Mouse (Mus musculus) MEL (cell line): ENCODE data around the gene Ndrg3. TPM values are rescaled to one million over a fixed set of nuclear protein-coding genes. Genes with fewer than 3 reads are reported as not detected.
"Not testable (repeated sequence)": the region's sequence is repeated elsewhere in the genome, so short reads cannot be mapped to it uniquely, and the experiment has no call there.

ENCODE experiments used
- DNase-seq: peaks from one replicate; pipeline ENCODE4 v3.0.0; 2011; ENCODE audit warnings: low read depth, low spot score
- H3K27ac ChIP-seq: 2 replicates; pipeline ENCODE4 v1.5.1; 2012; ENCODE audit warnings: low read depth, mild to moderate bottlenecking, control low read depth, low read length, moderate library complexity; ENCODE audit not compliant: control insufficient read depth
- H3K27me3 ChIP-seq, 2 experiments: fragments of 150-350 bp in 1 of 2; sonication (generic) in 1 of 2; 2 replicates each; pipeline ENCODE4 v1.6.1; 2012; ENCODE audit warnings: low read length in 2 of 2, mild to moderate bottlenecking in 2 of 2, improper control_type of control experiment in 1 of 2, moderate library complexity in 1 of 2; ENCODE audit not compliant: insufficient read depth in 2 of 2, control insufficient read depth in 1 of 2
- H3K36me3 ChIP-seq, 2 experiments: 2 replicates each; pipeline ENCODE4 v1.6.1; 2012 to 2014; ENCODE audit warnings: low read length in 2 of 2, improper control_type of control experiment in 1 of 2, inconsistent platforms in 1 of 2, mild to moderate bottlenecking in 1 of 2; ENCODE audit not compliant: insufficient read depth in 2 of 2, control insufficient read depth in 1 of 2
- H3K4me1 ChIP-seq, 2 experiments: fragments of 150-350 bp in 1 of 2; sonication (generic) in 1 of 2; 2 replicates each; pipeline ENCODE4 v1.6.1; 2012; ENCODE audit warnings: low read length in 2 of 2, improper control_type of control experiment in 1 of 2, mild to moderate bottlenecking in 1 of 2; ENCODE audit not compliant: insufficient read depth in 2 of 2, control insufficient read depth in 1 of 2
- H3K4me3 ChIP-seq, 2 experiments: fragments of 150-350 bp in 1 of 2; sonication (generic) in 1 of 2; 2 replicates each; pipeline ENCODE4 v1.5.1; 2012; ENCODE audit warnings: low read depth in 2 of 2, low read length in 2 of 2, mild to moderate bottlenecking in 2 of 2, moderate library complexity in 2 of 2, control low read depth in 1 of 2, improper control_type of control experiment in 1 of 2; ENCODE audit not compliant: control insufficient read depth in 1 of 2, insufficient read depth in 1 of 2
- H3K79me2 ChIP-seq: 2 replicates; pipeline ENCODE4 v1.6.1; 2012; ENCODE audit warnings: mild to moderate bottlenecking, low read length, moderate library complexity; ENCODE audit not compliant: control insufficient read depth, poor library complexity, insufficient read depth
- H3K9ac ChIP-seq: 2 replicates; pipeline ENCODE4 v1.6.1; 2012; ENCODE audit warnings: low read depth, mild to moderate bottlenecking, control low read depth, low read length, moderate library complexity; ENCODE audit not compliant: control insufficient read depth, poor library complexity, severe bottlenecking
- H3K9me3 ChIP-seq: fragments of 150-350 bp; sonication (generic); replicated peaks from 2 replicates; pipeline ENCODE4 v1.6.1; 2012; ENCODE audit warnings: mild to moderate bottlenecking, low read length, improper control_type of control experiment, moderate library complexity; ENCODE audit not compliant: insufficient read depth
- CHD1 ChIP-seq: IDR thresholded peaks from 2 replicates; pipeline ENCODE4 v1.6.1; 2012; ENCODE audit warnings: low read depth, mild to moderate bottlenecking, inconsistent platforms, low read length, improper control_type of control experiment
- CTCF ChIP-seq, 3 experiments: IDR thresholded peaks in 2 of 3; conservative IDR thresholded peaks in 1 of 3; 2 replicates each; pipeline ENCODE4 v1.5.1; 2011 to 2012; ENCODE audit warnings: low read length in 3 of 3, low read depth in 2 of 3, mild to moderate bottlenecking in 2 of 3, improper control_type of control experiment in 1 of 3, inconsistent platforms in 1 of 3, mixed read lengths in 1 of 3, moderate library complexity in 1 of 3; ENCODE audit not compliant: control insufficient read depth in 1 of 3, insufficient read depth in 1 of 3, poor library complexity in 1 of 3, severe bottlenecking in 1 of 3
- ELF1 ChIP-seq: IDR thresholded peaks from 2 replicates; pipeline ENCODE4 v1.6.1; 2014; ENCODE audit warnings: low read depth, mild to moderate bottlenecking, inconsistent platforms, low read length, improper control_type of control experiment, moderate library complexity
- JUND ChIP-seq: IDR thresholded peaks from 2 replicates; pipeline ENCODE4 v1.6.1; 2011; ENCODE audit warnings: low read depth, mild to moderate bottlenecking, improper control_type of control experiment, low read length
- MAX ChIP-seq: IDR thresholded peaks from 2 replicates; pipeline ENCODE4 v1.6.1; 2011; ENCODE audit warnings: low read length, improper control_type of control experiment
- MAZ ChIP-seq: IDR thresholded peaks from 2 replicates; pipeline ENCODE4 v1.6.1; 2012; ENCODE audit warnings: low read depth, mild to moderate bottlenecking, inconsistent platforms, low read length, improper control_type of control experiment
- MYB ChIP-seq: IDR thresholded peaks from 2 replicates; pipeline ENCODE4 v1.6.1; 2011; ENCODE audit warnings: mild to moderate bottlenecking, low read depth, low read length, improper control_type of control experiment
- POLR2AphosphoS2 ChIP-seq: IDR thresholded peaks from 2 replicates; pipeline ENCODE4 v1.6.1; 2011; ENCODE audit warnings: low read length, improper control_type of control experiment
- POLR2AphosphoS5 ChIP-seq: IDR thresholded peaks from 2 replicates; pipeline ENCODE4 v1.6.1; 2012; ENCODE audit warnings: low read depth, borderline replicate concordance, mild to moderate bottlenecking, inconsistent platforms, low read length, moderate library complexity, mixed read lengths
- RAD21 ChIP-seq: IDR thresholded peaks from 2 replicates; pipeline ENCODE4 v1.6.1; 2011; ENCODE audit warnings: mild to moderate bottlenecking, low read depth, low read length, improper control_type of control experiment
- RCOR1 ChIP-seq: IDR thresholded peaks from 2 replicates; pipeline ENCODE4 v1.6.1; 2012; ENCODE audit warnings: low read depth, mild to moderate bottlenecking, inconsistent platforms, low read length, improper control_type of control experiment
- SMC3 ChIP-seq: IDR thresholded peaks from 2 replicates; pipeline ENCODE4 v1.6.1; 2011; ENCODE audit warnings: low read depth, low read length, improper control_type of control experiment
- TBP ChIP-seq: IDR thresholded peaks from 2 replicates; pipeline ENCODE4 v1.8.0; 2011; ENCODE audit warnings: low read depth, low read length, improper control_type of control experiment
- USF2 ChIP-seq, 2 experiments: IDR thresholded peaks; 2 replicates each; pipeline ENCODE4 v1.6.1; 2011 to 2012; ENCODE audit warnings: improper control_type of control experiment in 2 of 2, low read length in 2 of 2, borderline replicate concordance in 1 of 2, inconsistent platforms in 1 of 2, low read depth in 1 of 2, mild to moderate bottlenecking in 1 of 2; ENCODE audit not compliant: insufficient read depth in 1 of 2
- polyA plus RNA-seq, 2 experiments: library from polyadenylated mRNA; stranded (reverse) in 1 of 2; unstranded in 1 of 2; fragments of >175 nt in 1 of 2; fragments of >200 nt in 1 of 2; gene quantifications; 2 replicates each; pipeline versions ENCODE4 v1.2.1 to v1.2.4; 2012; ENCODE audit warnings: low replicate concordance in 2 of 2, low read depth in 1 of 2; ENCODE audit not compliant: insufficient read length in 2 of 2, insufficient read depth in 1 of 2, missing spikeins in 1 of 2
- total RNA-seq: library from RNA; depleted of rRNA; stranded (reverse); fragments of 300-350 nt; gene quantifications from 2 replicates; pipeline ENCODE4 v1.2.3, GENCODE M21; 2012

Gene Ndrg3
- total and polyA plus RNA-seq, 3 experiments, result 19.0 to 39.6 TPM; not detected in 1

- Histone ChIP-seq H3K9ac (no peak overlapping the region), H3K9me3 (no peaks in the 10 kb centered on the region), H3K4me3 (no peak overlapping the region), H3K4me1 (no peaks in the 10 kb centered on the region; a peak in 1 of 4 replicates), H3K36me3 (no peaks in the 10 kb centered on the region), H3K27ac (no peak overlapping the region), H3K79me2 (no peaks in the 10 kb centered on the region), H3K27me3 (peaks cover 0 to 1% of the 10 kb centered on the region in 2 experiments; a peak in 2 of 4 replicates)
- DNase-seq, result no peak
- TF ChIP-seq CTCF (IDR thresholded peaks at IDR 0.05 in 2 of 3, conservative IDR thresholded peaks at IDR 0.05 in 1 of 3; ENCODE audit: control insufficient read depth in 1 of 3, insufficient read depth in 1 of 3, low read depth in 2 of 3, low read length in 3 of 3, poor library complexity in 1 of 3, severe bottlenecking in 1 of 3) (peak; percentile 21 to 42 (median 29); a peak in 4 of 6 replicates), RCOR1 (no peak), POLR2AphosphoS5 (no peak), SMC3 (peak; percentile 33), RAD21 (peak; percentile 37)
Observed at GRCm38 (mm10) chr2:156903367-156903766, 88.5 kb downstream of the Ndrg3 start.

GRCm38 (mm10) chr2:156902411-156902810 lies 89.4 kb downstream of the Ndrg3 start:
- not testable (repeated sequence) for H3K36me3 ChIP-seq, H3K4me1 ChIP-seq, H3K27me3 ChIP-seq, H3K79me2 ChIP-seq, H3K9me3 ChIP-seq, H3K4me3 ChIP-seq, H3K9ac ChIP-seq, H3K27ac ChIP-seq, DNase-seq

GRCm38 (mm10) chr2:156901883-156902282 lies 90.0 kb downstream of the Ndrg3 start:
- Histone ChIP-seq H3K9me3 (no peaks in the 10 kb centered on the region), H3K36me3 (no peaks in the 10 kb centered on the region), H3K79me2 (no peaks in the 10 kb centered on the region), H3K27ac (no peak overlapping the region), H3K4me3 (no peak overlapping the region), H3K9ac (no peak overlapping the region), H3K27me3 (peaks cover 0 to 1% of the 10 kb centered on the region in 2 experiments; a peak in 3 of 4 replicates), H3K4me1 (no peaks in the 10 kb centered on the region; a peak in 1 of 4 replicates)
- no peak for TF ChIP-seq USF2 (IDR thresholded peaks at IDR 0.05; ENCODE audit: borderline replicate concordance in 1 of 2, insufficient read depth in 1 of 2, low read depth in 1 of 2, low read length in 2 of 2)
- TF ChIP-seq TBP, result no peak
- no peak for TF ChIP-seq JUND
- TF ChIP-seq MAX, result no peak
- no peak for TF ChIP-seq CHD1
- no peak for TF ChIP-seq ELF1
- no peak for TF ChIP-seq POLR2AphosphoS2
- TF ChIP-seq MYB, result no peak
- no peak for TF ChIP-seq MAZ
- no peak for DNase-seq
